Mouse (Mus musculus) MEL (cell line): ENCODE measurements around the gene Dlgap1. TPM values are rescaled to one million over a fixed set of nuclear protein-coding genes. Genes with fewer than 3 reads are reported as not detected.

ENCODE experiments used
- DNase-seq: peaks from one replicate; pipeline ENCODE4 v3.0.0; 2011; ENCODE audit warnings: low read depth, low spot score
- H3K27ac ChIP-seq: 2 replicates; pipeline ENCODE4 v1.5.1; 2012; ENCODE audit warnings: low read depth, mild to moderate bottlenecking, control low read depth, low read length, moderate library complexity; ENCODE audit not compliant: control insufficient read depth
- H3K27me3 ChIP-seq, 2 experiments: fragments of 150-350 bp in 1 of 2; sonication (generic) in 1 of 2; 2 replicates each; pipeline ENCODE4 v1.6.1; 2012; ENCODE audit warnings: low read length in 2 of 2, mild to moderate bottlenecking in 2 of 2, improper control_type of control experiment in 1 of 2, moderate library complexity in 1 of 2; ENCODE audit not compliant: insufficient read depth in 2 of 2, control insufficient read depth in 1 of 2
- H3K36me3 ChIP-seq, 2 experiments: 2 replicates each; pipeline ENCODE4 v1.6.1; 2012 to 2014; ENCODE audit warnings: low read length in 2 of 2, improper control_type of control experiment in 1 of 2, inconsistent platforms in 1 of 2, mild to moderate bottlenecking in 1 of 2; ENCODE audit not compliant: insufficient read depth in 2 of 2, control insufficient read depth in 1 of 2
- H3K4me1 ChIP-seq, 2 experiments: fragments of 150-350 bp in 1 of 2; sonication (generic) in 1 of 2; 2 replicates each; pipeline ENCODE4 v1.6.1; 2012; ENCODE audit warnings: low read length in 2 of 2, improper control_type of control experiment in 1 of 2, mild to moderate bottlenecking in 1 of 2; ENCODE audit not compliant: insufficient read depth in 2 of 2, control insufficient read depth in 1 of 2
- H3K4me3 ChIP-seq, 2 experiments: fragments of 150-350 bp in 1 of 2; sonication (generic) in 1 of 2; 2 replicates each; pipeline ENCODE4 v1.5.1; 2012; ENCODE audit warnings: low read depth in 2 of 2, low read length in 2 of 2, mild to moderate bottlenecking in 2 of 2, moderate library complexity in 2 of 2, control low read depth in 1 of 2, improper control_type of control experiment in 1 of 2; ENCODE audit not compliant: control insufficient read depth in 1 of 2, insufficient read depth in 1 of 2
- H3K79me2 ChIP-seq: 2 replicates; pipeline ENCODE4 v1.6.1; 2012; ENCODE audit warnings: mild to moderate bottlenecking, low read length, moderate library complexity; ENCODE audit not compliant: control insufficient read depth, poor library complexity, insufficient read depth
- H3K9ac ChIP-seq: 2 replicates; pipeline ENCODE4 v1.6.1; 2012; ENCODE audit warnings: low read depth, mild to moderate bottlenecking, control low read depth, low read length, moderate library complexity; ENCODE audit not compliant: control insufficient read depth, poor library complexity, severe bottlenecking
- H3K9me3 ChIP-seq: fragments of 150-350 bp; sonication (generic); replicated peaks from 2 replicates; pipeline ENCODE4 v1.6.1; 2012; ENCODE audit warnings: mild to moderate bottlenecking, low read length, improper control_type of control experiment, moderate library complexity; ENCODE audit not compliant: insufficient read depth
- BHLHE40 ChIP-seq: IDR thresholded peaks from 2 replicates; pipeline ENCODE4 v1.6.1; 2012; ENCODE audit warnings: low read depth, mild to moderate bottlenecking, inconsistent platforms, low read length, improper control_type of control experiment, borderline replicate concordance
- CTCF ChIP-seq, 3 experiments: IDR thresholded peaks in 2 of 3; conservative IDR thresholded peaks in 1 of 3; 2 replicates each; pipeline ENCODE4 v1.5.1; 2011 to 2012; ENCODE audit warnings: low read length in 3 of 3, low read depth in 2 of 3, mild to moderate bottlenecking in 2 of 3, improper control_type of control experiment in 1 of 3, inconsistent platforms in 1 of 3, mixed read lengths in 1 of 3, moderate library complexity in 1 of 3; ENCODE audit not compliant: control insufficient read depth in 1 of 3, insufficient read depth in 1 of 3, poor library complexity in 1 of 3, severe bottlenecking in 1 of 3
- E2F4 ChIP-seq: IDR thresholded peaks from 2 replicates; pipeline ENCODE4 v1.6.1; 2011; ENCODE audit warnings: low read depth, low read length, improper control_type of control experiment, borderline replicate concordance
- ELF1 ChIP-seq: IDR thresholded peaks from 2 replicates; pipeline ENCODE4 v1.6.1; 2014; ENCODE audit warnings: low read depth, mild to moderate bottlenecking, inconsistent platforms, low read length, improper control_type of control experiment, moderate library complexity
- ETS1 ChIP-seq: IDR thresholded peaks from 2 replicates; pipeline ENCODE4 v1.6.1; 2012; ENCODE audit warnings: low read depth, mild to moderate bottlenecking, inconsistent platforms, low read length, improper control_type of control experiment, moderate library complexity
- GABPA ChIP-seq: IDR thresholded peaks from 2 replicates; pipeline ENCODE4 v1.6.1; 2012; ENCODE audit warnings: low read depth, mild to moderate bottlenecking, inconsistent platforms, low read length, improper control_type of control experiment, moderate library complexity
- HCFC1 ChIP-seq: IDR thresholded peaks from 2 replicates; pipeline ENCODE4 v1.6.1; 2012; ENCODE audit warnings: low read depth, mild to moderate bottlenecking, inconsistent platforms, low read length, improper control_type of control experiment, moderate library complexity
- JUND ChIP-seq: IDR thresholded peaks from 2 replicates; pipeline ENCODE4 v1.6.1; 2011; ENCODE audit warnings: low read depth, mild to moderate bottlenecking, improper control_type of control experiment, low read length
- KAT2A ChIP-seq: conservative IDR thresholded peaks from 2 replicates; pipeline ENCODE4 v1.6.1; 2012; ENCODE audit warnings: low read depth, low read length, improper control_type of control experiment, inconsistent platforms
- MAFK ChIP-seq: IDR thresholded peaks from 2 replicates; pipeline ENCODE4 v1.6.1; 2011; ENCODE audit warnings: low read depth, mild to moderate bottlenecking, low read length, improper control_type of control experiment, borderline replicate concordance
- MEF2A ChIP-seq: IDR thresholded peaks from 2 replicates; pipeline ENCODE4 v1.6.1; 2014; ENCODE audit warnings: low read depth, mild to moderate bottlenecking, inconsistent platforms, low read length, improper control_type of control experiment; ENCODE audit not compliant: poor library complexity, insufficient replicate concordance, severe bottlenecking; ENCODE audit errors: extremely low read depth
- MYC ChIP-seq: IDR thresholded peaks from 2 replicates; pipeline ENCODE4 v1.6.1; 2011; ENCODE audit warnings: low read depth, mild to moderate bottlenecking, low read length, improper control_type of control experiment, moderate library complexity
- SIN3A ChIP-seq: IDR thresholded peaks from 2 replicates; pipeline ENCODE4 v1.6.1; 2012; ENCODE audit warnings: low read length, improper control_type of control experiment, inconsistent platforms
- SMC3 ChIP-seq: IDR thresholded peaks from 2 replicates; pipeline ENCODE4 v1.6.1; 2011; ENCODE audit warnings: low read depth, low read length, improper control_type of control experiment
- TCF12 ChIP-seq: IDR thresholded peaks from 2 replicates; pipeline ENCODE4 v1.6.1; 2014; ENCODE audit warnings: low read depth, mild to moderate bottlenecking, inconsistent platforms, low read length, improper control_type of control experiment, moderate library complexity
- UBTF ChIP-seq: IDR thresholded peaks from 2 replicates; pipeline ENCODE4 v1.6.1; 2012; ENCODE audit warnings: low read depth, mild to moderate bottlenecking, inconsistent platforms, low read length, improper control_type of control experiment, moderate library complexity, borderline replicate concordance; ENCODE audit not compliant: insufficient read depth
- USF2 ChIP-seq, 2 experiments: IDR thresholded peaks; 2 replicates each; pipeline ENCODE4 v1.6.1; 2011 to 2012; ENCODE audit warnings: improper control_type of control experiment in 2 of 2, low read length in 2 of 2, borderline replicate concordance in 1 of 2, inconsistent platforms in 1 of 2, low read depth in 1 of 2, mild to moderate bottlenecking in 1 of 2; ENCODE audit not compliant: insufficient read depth in 1 of 2
- ZKSCAN1 ChIP-seq: IDR thresholded peaks from 2 replicates; pipeline ENCODE4 v1.6.1; 2012; ENCODE audit warnings: low read depth, mild to moderate bottlenecking, inconsistent platforms, low read length, improper control_type of control experiment, moderate library complexity
- ZMIZ1 ChIP-seq: IDR thresholded peaks from 2 replicates; pipeline ENCODE4 v1.6.1; 2012; ENCODE audit warnings: low read depth, mild to moderate bottlenecking, inconsistent platforms, low read length, improper control_type of control experiment, moderate library complexity
- ZNF384 ChIP-seq: IDR thresholded peaks from 2 replicates; pipeline ENCODE4 v1.6.1; 2012; ENCODE audit warnings: low read depth, mild to moderate bottlenecking, inconsistent platforms, low read length, improper control_type of control experiment
- polyA plus RNA-seq, 2 experiments: library from polyadenylated mRNA; stranded (reverse) in 1 of 2; unstranded in 1 of 2; fragments of >175 nt in 1 of 2; fragments of >200 nt in 1 of 2; gene quantifications; 2 replicates each; pipeline versions ENCODE4 v1.2.1 to v1.2.4; 2012; ENCODE audit warnings: low replicate concordance in 2 of 2, low read depth in 1 of 2; ENCODE audit not compliant: insufficient read length in 2 of 2, insufficient read depth in 1 of 2, missing spikeins in 1 of 2
- total RNA-seq: library from RNA; depleted of rRNA; stranded (reverse); fragments of 300-350 nt; gene quantifications from 2 replicates; pipeline ENCODE4 v1.2.3, GENCODE M21; 2012

Gene Dlgap1
- total and polyA plus RNA-seq, 3 experiments = 0.06 TPM; not detected in 2

DNA sequence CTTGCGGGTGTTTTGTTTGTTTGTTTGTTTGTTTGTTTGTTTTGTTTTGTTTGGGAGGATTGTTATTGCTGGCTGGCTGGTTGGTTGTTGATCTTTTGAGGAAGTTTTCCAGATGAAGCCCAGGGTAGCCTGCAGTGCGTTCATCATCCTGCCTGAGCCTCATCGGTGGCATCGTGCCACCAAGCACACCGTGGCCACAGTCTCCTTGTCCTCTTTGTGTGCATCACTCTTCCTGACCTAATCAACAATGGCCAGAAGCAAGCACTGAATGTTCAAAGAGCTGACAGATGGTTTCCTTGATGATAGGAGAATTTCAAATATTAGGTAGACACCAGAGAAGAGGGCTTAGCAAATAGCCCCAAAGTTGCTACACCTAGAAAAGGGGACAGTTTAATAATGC, 336.1 kb downstream of the Dlgap1 start:
- no peaks in the 10 kb centered on the region for H3K9me3 ChIP-seq
- H3K36me3 ChIP-seq = no peaks in the 10 kb centered on the region
- no peak overlapping the region for H3K9ac ChIP-seq
- H3K79me2 ChIP-seq = no peaks in the 10 kb centered on the region
- no peak for TF ChIP-seq USF2 (IDR thresholded peaks at IDR 0.05; ENCODE audit: borderline replicate concordance in 1 of 2, insufficient read depth in 1 of 2, low read depth in 1 of 2, low read length in 2 of 2)
- no peak for TF ChIP-seq ETS1
- no peak for TF ChIP-seq MAFK
- TF ChIP-seq HCFC1 = no peak
- no peak for TF ChIP-seq TCF12
- TF ChIP-seq ELF1 = no peak
- TF ChIP-seq GABPA = no peak
- TF ChIP-seq CTCF (IDR thresholded peaks at IDR 0.05 in 2 of 3, conservative IDR thresholded peaks at IDR 0.05 in 1 of 3; ENCODE audit: control insufficient read depth in 1 of 3, insufficient read depth in 1 of 3, low read depth in 2 of 3, low read length in 3 of 3, poor library complexity in 1 of 3, severe bottlenecking in 1 of 3) = no peak
- TF ChIP-seq MEF2A = no peak
- no peak for TF ChIP-seq UBTF
- TF ChIP-seq ZMIZ1 = no peak
- TF ChIP-seq E2F4 = no peak
- TF ChIP-seq MYC = no peak
- TF ChIP-seq BHLHE40 = no peak
- no peak for TF ChIP-seq ZKSCAN1
- TF ChIP-seq SIN3A = no peak
- TF ChIP-seq, all 39 proteins: peak for 0
- no peaks in the 10 kb centered on the region for H3K27me3 ChIP-seq
- H3K4me3 ChIP-seq = no peak overlapping the region
- H3K27ac ChIP-seq = no peak overlapping the region
- no peak for DNase-seq
- no peaks in the 10 kb centered on the region for H3K4me1 ChIP-seq

GRCm38 (mm10) chr17:70307418-70308176, 338.7 kb downstream of the Dlgap1 start:
- TF ChIP-seq GABPA = no peak
- TF ChIP-seq SMC3 = no peak
- TF ChIP-seq HCFC1 = no peak
- TF ChIP-seq MEF2A = no peak
- TF ChIP-seq JUND = no peak
- no peak for TF ChIP-seq E2F4
- no peak for TF ChIP-seq ZNF384
- no peak for TF ChIP-seq KAT2A
- no peak overlapping the region for H3K9ac ChIP-seq
- H3K4me1 ChIP-seq = no peaks in the 10 kb centered on the region
- H3K27ac ChIP-seq = no peak overlapping the region
- DNase-seq = no peak
- no peak overlapping the region for H3K4me3 ChIP-seq
- no peaks in the 10 kb centered on the region for H3K79me2 ChIP-seq
- no peaks in the 10 kb centered on the region for H3K9me3 ChIP-seq
- H3K27me3 ChIP-seq = no peaks in the 10 kb centered on the region
- H3K36me3 ChIP-seq = no peaks in the 10 kb centered on the region
